Mouse (Mus musculus) neural tube, embryonic 14.5 days (tissue): ENCODE data around the gene Lrrc31. TPM values are rescaled to one million over a fixed set of nuclear protein-coding genes. Genes with fewer than 3 reads are reported as not detected.

Experiments
- polyA plus RNA-seq: library from polyadenylated mRNA; unstranded; fragments of >200 nt; fragmentation: Nextera tagmentation; extraction: Ambion mirVana; gene quantifications from 2 replicates; pipeline ENCODE4 v1.2.1, GENCODE M21; 2014

Gene Lrrc31
- polyA plus RNA-seq, 1 experiment from 2014 or later, result not detected

Other genes starting within 250 kb of the Lrrc31 start
- gene Mecom, start 151.8 kb downstream of the Lrrc31 start, polyA plus RNA-seq, result 6.4 and 8.5 TPM in 2 replicates
- gene Actrt3, start 99.9 kb downstream of the Lrrc31 start, polyA plus RNA-seq, result 0.83 and 0.88 TPM in 2 replicates
- gene Mynn, start 97.8 kb downstream of the Lrrc31 start, polyA plus RNA-seq, result 32.0 and 40.7 TPM in 2 replicates
- 0.12 TPM in 1 of 2 replicates, not detected in the other for gene Lrriq4, start 55.3 kb downstream of the Lrrc31 start, polyA plus RNA-seq
- gene Lrrc34, start 52.0 kb downstream of the Lrrc31 start, polyA plus RNA-seq, result 0.50 and 0.66 TPM in 2 replicates
- gene Samd7, start 46.5 kb upstream of the Lrrc31 start, polyA plus RNA-seq, result not detected in 2 replicates
- 88.1 and 102 TPM in 2 replicates for gene Sec62, start 93.0 kb upstream of the Lrrc31 start, polyA plus RNA-seq
- gene Gpr160, start 156.1 kb upstream of the Lrrc31 start, polyA plus RNA-seq, result 1.6 and 1.7 TPM in 2 replicates